10 mouse cellular contexts compared by ENCODE assay signal in the genomic region with DNA sequence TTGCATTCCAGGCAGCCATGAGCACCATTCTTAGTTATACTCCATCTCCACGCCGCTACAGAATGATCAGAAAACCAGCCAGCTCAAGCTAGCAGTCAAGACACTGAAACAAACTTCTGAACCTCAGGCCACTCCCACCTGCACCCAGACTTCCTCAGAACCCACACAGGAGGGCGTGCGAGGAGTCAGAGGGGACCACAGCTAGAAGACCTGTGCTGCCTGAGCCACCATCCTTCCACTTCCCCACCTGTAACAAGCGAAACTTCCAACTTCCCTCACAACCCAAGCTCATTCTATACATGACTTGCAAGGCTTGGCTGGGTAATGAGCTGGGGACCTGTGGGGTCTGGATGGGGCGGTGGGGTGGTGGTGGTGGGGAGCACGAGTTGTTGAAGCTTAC. TPM values are rescaled to one million over a fixed set of nuclear protein-coding genes. Genes with fewer than 3 reads are reported as not detected.
DNase-seq lines count a peak whose midpoint lies in the region; ATAC-seq lines count a peak whose summit lies in the region.
"Had no signal": no experiment of that assay in that cellular context is flagged by ENCODE, and none has a peak within 500 bp of the region (broad histone marks: within the 10 kb centered on the region; RNA-seq: fewer than 3 reads in every experiment).

No protein-coding gene starts in this region.

- 82% methylated on average over 7 of the region's 7 CpGs for WGBS in forebrain, embryonic 12.5 days
- WGBS in forebrain, embryonic 14.5 days = 72% methylated on average over 7 of the region's 7 CpGs
- 83% methylated on average over 7 of the region's 7 CpGs for WGBS in limb, embryonic 13.5 days

- H3K36me3 ChIP-seq in forebrain, embryonic 12.5 days (replicated peaks) = peaks cover 58% of the 10 kb centered on the region
- peaks cover 42% of the 10 kb centered on the region for H3K36me3 ChIP-seq in forebrain, embryonic 14.5 days (ENCODE audit: control insufficient read depth, insufficient read depth, low read length)
- peaks cover 62% of the 10 kb centered on the region for H3K36me3 ChIP-seq in limb, embryonic 13.5 days

- H3K9me3 ChIP-seq in forebrain, embryonic 12.5 days = no peaks in the 10 kb centered on the region
- no peaks in the 10 kb centered on the region for H3K9me3 ChIP-seq in forebrain, embryonic 14.5 days (replicated peaks; ENCODE audit: control insufficient read depth, low read length)
- H3K9me3 ChIP-seq in limb, embryonic 13.5 days = no peaks in the 10 kb centered on the region

- H3K4me2 ChIP-seq in forebrain, embryonic 12.5 days = no peak overlapping the region
- no peak overlapping the region for H3K4me2 ChIP-seq in forebrain, embryonic 14.5 days (ENCODE audit: low read length)
- no peak overlapping the region for H3K4me2 ChIP-seq in limb, embryonic 13.5 days (replicated peaks)

- H3K4me1 ChIP-seq in forebrain, embryonic 12.5 days = peaks cover 31% of the 10 kb centered on the region
- peaks cover 8% of the 10 kb centered on the region; the same call in 1 of the 2 replicates for H3K4me1 ChIP-seq in forebrain, embryonic 14.5 days (ENCODE audit: control insufficient read depth, insufficient read depth, low read length)
- H3K4me1 ChIP-seq in limb, embryonic 13.5 days = peaks cover 35% of the 10 kb centered on the region

- no peak for DNase-seq in forebrain, embryonic 14.5 days (ENCODE audit: low spot score)
- DNase-seq in lung, postnatal 25 days (ENCODE audit: low spot score) = peak; percentile 23
- DNase-seq in lung, adult 18-20 months = no peak
- DNase-seq in thymus, postnatal 0 days (ENCODE audit: low spot score) = peak; percentile 68
- DNase-seq in MN1 (ENCODE audit: low spot score) = no peak
- DNase-seq in left cerebral cortex, adult 18-20 months (ENCODE audit: low spot score in 2 of 2) = no peak
- DNase-seq: adrenal gland, postnatal 36 days; lung, postnatal 14 days had no signal

- no peak overlapping the region for H3K27ac ChIP-seq in forebrain, embryonic 12.5 days
- no peak overlapping the region for H3K27ac ChIP-seq in forebrain, embryonic 14.5 days (ENCODE audit: low read depth, low read length)
- no peak overlapping the region for H3K27ac ChIP-seq in limb, embryonic 13.5 days

- H3K9ac ChIP-seq in forebrain, embryonic 12.5 days = 0 out of 2 replicates have a peak overlapping the region, but pooled peaks have one; percentile 0
- no peak overlapping the region for H3K9ac ChIP-seq in forebrain, embryonic 14.5 days (ENCODE audit: low read length)
- H3K9ac ChIP-seq in limb, embryonic 13.5 days = peak overlapping the region; percentile 97; the same call in 1 of the 2 replicates

- ATAC-seq in forebrain, embryonic 12.5 days (ENCODE audit: low FRiP score) = no peak
- no peak for ATAC-seq in forebrain, embryonic 14.5 days
- no peak for ATAC-seq in limb, embryonic 13.5 days (ENCODE audit: low FRiP score, low read depth)

- no peak overlapping the region for H3K4me3 ChIP-seq in forebrain, embryonic 12.5 days (replicated peaks)
- H3K4me3 ChIP-seq in forebrain, embryonic 14.5 days (ENCODE audit: low read depth, low read length) = no peak overlapping the region
- no peak overlapping the region for H3K4me3 ChIP-seq in limb, embryonic 13.5 days

- H3K27me3 ChIP-seq in forebrain, embryonic 12.5 days = no peaks in the 10 kb centered on the region
- H3K27me3 ChIP-seq in forebrain, embryonic 14.5 days (replicated peaks; ENCODE audit: control insufficient read depth, insufficient read depth, low read length) = no peaks in the 10 kb centered on the region
- H3K27me3 ChIP-seq in limb, embryonic 13.5 days = no peaks in the 10 kb centered on the region

RNA-seq across cellular contexts. Expression of a gene that starts 3.6 kb away (rescaled TPM):
- polyA plus RNA-seq in forebrain, embryonic 12.5 days (2016; fragmentation: Nextera tagmentation; extraction: Ambion mirVana) = 130 and 135 TPM in 2 replicates
- 96.0 and 113 TPM in 2 replicates for polyA plus RNA-seq in forebrain, embryonic 14.5 days (2014; fragmentation: Nextera tagmentation; extraction: Ambion mirVana)
- polyA plus RNA-seq in limb, embryonic 13.5 days (2015; fragmentation: Nextera tagmentation; extraction: Ambion mirVana) = 190 and 200 TPM in 2 replicates
- 117 and 129 TPM in 2 replicates for polyA plus RNA-seq in thymus, postnatal 0 days (2015; fragmentation: Nextera tagmentation; extraction: Ambion mirVana)
- 10 to 100 TPM; 36.4 to 39.3 TPM for total RNA-seq in left cerebral cortex, adult 18-20 months (2021)

RNA-seq across cellular contexts. Expression of a gene that starts 7.4 kb away (rescaled TPM):
- 39.1 and 43.4 TPM in 2 replicates for polyA plus RNA-seq in forebrain, embryonic 12.5 days (2016; fragmentation: Nextera tagmentation; extraction: Ambion mirVana)
- polyA plus RNA-seq in forebrain, embryonic 14.5 days (2014; fragmentation: Nextera tagmentation; extraction: Ambion mirVana) = 6.8 and 6.9 TPM in 2 replicates
- polyA plus RNA-seq in limb, embryonic 13.5 days (2015; fragmentation: Nextera tagmentation; extraction: Ambion mirVana) = 27.4 and 29.0 TPM in 2 replicates
- polyA plus RNA-seq in thymus, postnatal 0 days (2015; fragmentation: Nextera tagmentation; extraction: Ambion mirVana) = 18.0 and 18.5 TPM in 2 replicates
- total RNA-seq in left cerebral cortex, adult 18-20 months (2021) = 1 to 10 TPM; 1.9 to 2.7 TPM

RNA-seq across cellular contexts. Expression of a gene that starts 27.3 kb away (rescaled TPM):
- 184 and 186 TPM in 2 replicates for polyA plus RNA-seq in forebrain, embryonic 12.5 days (2016; fragmentation: Nextera tagmentation; extraction: Ambion mirVana)
- polyA plus RNA-seq in forebrain, embryonic 14.5 days (2014; fragmentation: Nextera tagmentation; extraction: Ambion mirVana) = 170 TPM in 2 replicates
- 108 and 109 TPM in 2 replicates for polyA plus RNA-seq in limb, embryonic 13.5 days (2015; fragmentation: Nextera tagmentation; extraction: Ambion mirVana)
- 65.7 and 65.9 TPM in 2 replicates for polyA plus RNA-seq in thymus, postnatal 0 days (2015; fragmentation: Nextera tagmentation; extraction: Ambion mirVana)
- 10 to 100 TPM; 85.0 to 94.3 TPM for total RNA-seq in left cerebral cortex, adult 18-20 months (2021)

RNA-seq across cellular contexts. Expression of a gene that starts 27.4 kb away (rescaled TPM):
- polyA plus RNA-seq in forebrain, embryonic 12.5 days (2016; fragmentation: Nextera tagmentation; extraction: Ambion mirVana) = 4.2 and 4.6 TPM in 2 replicates
- polyA plus RNA-seq in forebrain, embryonic 14.5 days (2014; fragmentation: Nextera tagmentation; extraction: Ambion mirVana) = 4.7 and 5.0 TPM in 2 replicates
- 8.1 and 9.2 TPM in 2 replicates for polyA plus RNA-seq in limb, embryonic 13.5 days (2015; fragmentation: Nextera tagmentation; extraction: Ambion mirVana)
- polyA plus RNA-seq in thymus, postnatal 0 days (2015; fragmentation: Nextera tagmentation; extraction: Ambion mirVana) = 17.6 and 18.0 TPM in 2 replicates
- 1 to 10 TPM; 1.9 to 2.8 TPM for total RNA-seq in left cerebral cortex, adult 18-20 months (2021)

RNA-seq across cellular contexts. Expression of a gene that starts 42.0 kb away (rescaled TPM):
- 49.7 and 50.8 TPM in 2 replicates for polyA plus RNA-seq in forebrain, embryonic 12.5 days (2016; fragmentation: Nextera tagmentation; extraction: Ambion mirVana)
- polyA plus RNA-seq in forebrain, embryonic 14.5 days (2014; fragmentation: Nextera tagmentation; extraction: Ambion mirVana) = 68.8 and 83.7 TPM in 2 replicates
- 45.3 and 49.4 TPM in 2 replicates for polyA plus RNA-seq in limb, embryonic 13.5 days (2015; fragmentation: Nextera tagmentation; extraction: Ambion mirVana)
- 38.7 and 39.9 TPM in 2 replicates for polyA plus RNA-seq in thymus, postnatal 0 days (2015; fragmentation: Nextera tagmentation; extraction: Ambion mirVana)
- 10 to 100 TPM; 84.1 to 97.8 TPM for total RNA-seq in left cerebral cortex, adult 18-20 months (2021)

Comparison
In these comparisons a context has a peak if more than half of its experiments do, and no peak if none do; other contexts are left out.
1. DNase-seq: peak in lung, postnatal 25 days (single experiment) and thymus, postnatal 0 days (single experiment); none in forebrain, embryonic 14.5 days (single experiment), lung, adult 18-20 months (0 of 2), MN1 (single experiment) and left cerebral cortex, adult 18-20 months (0 of 2).